ENCODE assay signal across 9 mouse cellular contexts in genomic region chr6:72685165-72685564, GRCm38 (mm10).
DNase-seq lines count a peak whose midpoint lies in the region; ATAC-seq and TF ChIP-seq lines count a peak whose summit lies in the region.
"Had no signal": no experiment of that assay in that cellular context is flagged by ENCODE, and none has a peak within 500 bp of the region (broad histone marks: within the 10 kb centered on the region; RNA-seq: fewer than 3 reads in every experiment).

No protein-coding gene starts in this region.

- H3K4me2 ChIP-seq in embryonic facial prominence, embryonic 15.5 days (replicated peaks), result no peak overlapping the region
- no peak overlapping the region for H3K4me2 ChIP-seq in heart, postnatal 0 days (ENCODE audit: low read depth, low read length)
- H3K4me2 ChIP-seq in myocyte (ENCODE audit: low read depth), result peak overlapping the region; percentile 9

- H3K27me3 ChIP-seq in embryonic facial prominence, embryonic 15.5 days, result no peaks in the 10 kb centered on the region
- no peaks in the 10 kb centered on the region for H3K27me3 ChIP-seq in heart, postnatal 0 days (ENCODE audit: control insufficient read depth, insufficient read depth, low read length)
- H3K27me3 ChIP-seq in myocyte (ENCODE audit: control insufficient read depth, insufficient read depth, insufficient read length), result no peaks in the 10 kb centered on the region
- H3K27me3 ChIP-seq in hindbrain, embryonic 10.5 days (ENCODE audit: insufficient read depth, poor library complexity, severe bottlenecking), result peaks cover 16% of the 10 kb centered on the region

- no peak overlapping the region for H3K9ac ChIP-seq in embryonic facial prominence, embryonic 15.5 days
- no peak overlapping the region for H3K9ac ChIP-seq in heart, postnatal 0 days (replicated peaks; ENCODE audit: low read depth, low read length)

- peak; percentile 62; the same call in 1 of the 2 replicates for ATAC-seq in embryonic facial prominence, embryonic 15.5 days (ENCODE audit: insufficient number of reproducible peaks, low FRiP score, low TSS enrichment, low read depth)
- peak; percentile 62 for ATAC-seq in heart, postnatal 0 days (ENCODE audit: insufficient read depth, low read depth)
- no peak for ATAC-seq in megakaryocyte, adult 5-6 weeks (ENCODE audit: poor library complexity, severe bottlenecking)

- no peak for TF ChIP-seq CTCF in heart, postnatal 0 days (IDR thresholded peaks at IDR 0.05; ENCODE audit: low read depth)

- H3K27ac ChIP-seq in embryonic facial prominence, embryonic 15.5 days (replicated peaks), result peak overlapping the region; percentile 66
- H3K27ac ChIP-seq in heart, postnatal 0 days (ENCODE audit: low read depth), result peak overlapping the region; percentile 65
- no peak overlapping the region for H3K27ac ChIP-seq in hindbrain, embryonic 10.5 days

- DNase-seq in kidney, postnatal 14 days, result peak; percentile 27
- no peak for DNase-seq in kidney, adult 18-20 months
- peak; percentile 49 for DNase-seq in heart, postnatal 0 days (ENCODE audit: low spot score)
- DNase-seq in hindbrain, embryonic 10.5 days (ENCODE audit: low spot score), result no peak
- no peak for DNase-seq in cerebellum, adult 18-20 months
- DNase-seq: thymus, adult 2 months had no signal

- TF ChIP-seq POLR2A in myocyte (IDR thresholded peaks at IDR 0.05; ENCODE audit: insufficient read length, low read depth), result no peak

- no peak for TF ChIP-seq EP300 in heart, postnatal 0 days (IDR thresholded peaks at IDR 0.05; ENCODE audit: low read depth)

- WGBS in embryonic facial prominence, embryonic 15.5 days, result 35% methylated on average over 9 of the region's 9 CpGs
- 33% methylated on average over 9 of the region's 9 CpGs for WGBS in heart, postnatal 0 days
- WGBS in hindbrain, embryonic 10.5 days, result 61% methylated on average over 9 of the region's 9 CpGs

- no peak overlapping the region for H3K4me3 ChIP-seq in embryonic facial prominence, embryonic 15.5 days (replicated peaks)
- no peak overlapping the region for H3K4me3 ChIP-seq in heart, postnatal 0 days (ENCODE audit: low read depth, low read length)
- H3K4me3 ChIP-seq in myocyte, result no peak overlapping the region
- no peak overlapping the region for H3K4me3 ChIP-seq in hindbrain, embryonic 10.5 days

- peaks cover 6% of the 10 kb centered on the region for H3K79me2 ChIP-seq in myocyte (ENCODE audit: control insufficient read depth, insufficient read depth)

- H3ac ChIP-seq in myocyte (ENCODE audit: control insufficient read depth, insufficient read length), result no peak overlapping the region

- H3K9me3 ChIP-seq in embryonic facial prominence, embryonic 15.5 days (replicated peaks), result no peaks in the 10 kb centered on the region
- no peaks in the 10 kb centered on the region for H3K9me3 ChIP-seq in heart, postnatal 0 days (replicated peaks; ENCODE audit: control insufficient read depth, low read length)
- H3K9me3 ChIP-seq in hindbrain, embryonic 10.5 days, result no peaks in the 10 kb centered on the region

- no peaks in the 10 kb centered on the region for H3K36me3 ChIP-seq in embryonic facial prominence, embryonic 15.5 days
- H3K36me3 ChIP-seq in heart, postnatal 0 days (replicated peaks; ENCODE audit: control insufficient read depth, insufficient read depth, low read length), result no peaks in the 10 kb centered on the region
- H3K36me3 ChIP-seq in myocyte (ENCODE audit: control insufficient read depth, insufficient read depth), result no peaks in the 10 kb centered on the region
- H3K36me3 ChIP-seq in hindbrain, embryonic 10.5 days, result no peaks in the 10 kb centered on the region

- peaks cover 83% of the 10 kb centered on the region for H3K4me1 ChIP-seq in embryonic facial prominence, embryonic 15.5 days
- H3K4me1 ChIP-seq in heart, postnatal 0 days (ENCODE audit: control insufficient read depth, insufficient read depth), result peaks cover 34% of the 10 kb centered on the region
- H3K4me1 ChIP-seq in hindbrain, embryonic 10.5 days (replicated peaks), result peaks cover 66% of the 10 kb centered on the region

TF ChIP-seq in myocyte, 11 proteins besides CTCF, POLR2A, EP300 and RAD21:
- no peak for TF ChIP-seq MYOD1 (IDR thresholded peaks at IDR 0.05; ENCODE audit: control insufficient read depth in 1 of 3, insufficient read length in 2 of 3, low read depth in 2 of 3)
- TF ChIP-seq SRF (IDR thresholded peaks at IDR 0.05; ENCODE audit: control insufficient read depth, insufficient read length, low read depth), result no peak
- TF ChIP-seq CEBPB (IDR thresholded peaks at IDR 0.05; ENCODE audit: insufficient read depth, poor library complexity, severe bottlenecking), result no peak
- TF ChIP-seq MAX (IDR thresholded peaks at IDR 0.05; ENCODE audit: low read depth), result no peak
- TF ChIP-seq E2F4 (IDR thresholded peaks at IDR 0.05; ENCODE audit: insufficient read depth), result no peak

Comparison
In these comparisons a context has a peak if more than half of its experiments do, and no peak if none do; other contexts are left out.
1. DNase-seq: peak in kidney, postnatal 14 days (single experiment) and heart, postnatal 0 days (single experiment); none in kidney, adult 18-20 months (single experiment), hindbrain, embryonic 10.5 days (single experiment) and cerebellum, adult 18-20 months (0 of 2).